Mouse (Mus musculus) monocyte, adult 5-6 weeks (primary cell): ENCODE data around the gene Adamts14. TPM values are rescaled to one million over a fixed set of nuclear protein-coding genes. Genes with fewer than 3 reads are reported as not detected.

Experiments
- ATAC-seq: fragments of 153-309, 156-312 bp; replicated peaks from 2 replicates; pipeline ENCODE4 v1.8.0; 2017; ENCODE audit warnings: mild to moderate bottlenecking; ENCODE audit not compliant: low TSS enrichment, insufficient number of reproducible peaks, severe bottlenecking, poor library complexity, low FRiP score
- total RNA-seq: library from RNA; stranded (forward); fragments of 200-1000, 200-491, 200-594 nt; gene quantifications from 3 replicates; pipeline ENCODE4 v1.2.3, GENCODE M21; 2017

Adamts14 gene
- total RNA-seq, 1 experiment from 2014 or later: 25.6 TPM

DNA sequence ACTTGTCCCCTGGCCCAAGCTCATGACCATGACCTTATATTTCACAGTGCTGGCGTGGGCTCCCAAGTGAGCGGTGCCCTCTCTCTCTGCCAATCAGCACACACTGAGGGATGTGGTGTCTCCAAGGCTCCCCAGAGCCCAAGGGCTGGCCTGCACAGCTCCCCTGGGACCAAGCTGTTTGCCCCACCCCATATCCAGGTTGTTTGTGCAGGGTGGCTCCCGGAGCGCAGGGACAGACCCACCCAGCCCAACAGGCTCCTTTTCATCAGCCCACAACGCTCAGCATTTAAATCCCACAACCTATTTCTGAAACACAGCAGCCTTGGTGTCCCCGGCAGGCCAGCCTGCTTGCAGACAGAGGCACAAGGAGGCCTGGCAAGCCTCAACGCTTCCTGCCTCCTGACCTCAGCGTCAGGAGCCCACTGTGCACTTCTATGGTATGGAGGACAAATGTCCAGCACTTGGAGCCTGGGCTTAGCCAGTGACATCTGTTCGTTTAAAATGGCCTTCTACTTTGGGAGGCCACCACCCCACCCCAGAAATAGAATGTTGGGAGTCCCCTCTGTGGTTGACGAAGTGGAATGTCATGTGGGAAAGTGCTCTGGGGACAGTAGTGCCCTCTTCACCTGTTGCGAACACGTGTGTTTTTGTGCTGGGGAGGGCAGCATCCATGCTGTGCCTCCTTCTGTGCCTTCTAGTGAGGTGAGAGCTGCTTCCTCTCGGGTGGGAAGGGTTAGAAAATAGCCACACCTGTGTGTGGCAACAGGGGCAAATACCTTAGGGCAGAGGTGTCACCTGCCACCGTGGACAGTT, 32.9 kb downstream of the Adamts14 start:
- ATAC-seq: no peak

DNA sequence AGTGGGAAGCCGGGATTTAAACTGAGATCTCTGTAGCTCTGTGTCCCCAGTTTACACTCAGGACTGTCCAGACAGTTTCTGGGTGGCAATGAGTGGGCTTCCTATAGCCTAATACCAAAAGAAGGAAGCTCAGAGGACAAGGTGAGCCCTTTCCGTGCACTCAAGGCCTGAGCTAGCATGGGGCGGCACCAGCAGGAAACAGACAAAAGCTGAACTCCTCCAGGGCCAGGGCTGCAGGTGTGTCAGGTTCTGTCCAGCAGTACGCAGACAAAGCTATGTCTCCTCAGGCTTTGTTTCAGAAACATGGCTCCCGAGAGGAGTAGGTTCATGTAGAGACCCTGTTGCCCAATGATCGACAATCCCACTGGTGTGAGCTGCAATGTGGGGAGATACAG, 35.9 kb downstream of the Adamts14 start:
- ATAC-seq: no peak

DNA sequence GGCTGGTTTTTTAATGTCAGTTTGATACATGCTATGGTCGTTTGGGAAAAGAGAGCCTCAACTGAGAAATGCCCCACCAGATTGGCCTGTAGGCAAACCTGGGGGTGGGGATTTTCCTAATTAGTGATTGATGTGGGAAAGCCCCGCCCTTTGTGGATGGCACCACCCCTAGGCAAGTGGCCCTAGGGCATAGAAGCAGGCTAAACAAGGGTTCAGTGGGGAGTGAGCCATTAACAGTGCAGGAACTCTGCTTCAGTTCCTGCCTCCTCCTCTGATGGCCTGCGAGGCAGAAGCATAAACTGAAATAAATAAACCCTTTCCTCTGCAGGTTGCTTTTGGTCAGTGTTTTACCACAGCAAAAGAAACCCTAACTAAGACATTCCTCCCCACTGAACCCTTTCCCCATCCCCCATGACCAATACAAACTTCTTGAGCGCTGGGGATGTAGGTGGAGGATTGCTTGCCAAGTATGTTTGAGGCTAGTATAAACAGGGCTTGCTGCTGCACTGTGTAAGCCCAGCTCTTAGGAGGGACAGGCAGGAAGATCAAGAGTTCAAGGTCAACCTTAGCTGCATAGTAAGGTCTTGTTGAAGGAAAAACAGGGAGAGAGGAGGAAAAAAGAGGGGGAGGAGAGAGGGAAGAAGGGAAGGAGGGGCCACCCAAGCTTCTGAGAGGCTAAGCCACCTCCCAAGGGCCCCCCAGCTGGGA, 36.4 kb downstream of the Adamts14 start:
- ATAC-seq: no peak

DNA sequence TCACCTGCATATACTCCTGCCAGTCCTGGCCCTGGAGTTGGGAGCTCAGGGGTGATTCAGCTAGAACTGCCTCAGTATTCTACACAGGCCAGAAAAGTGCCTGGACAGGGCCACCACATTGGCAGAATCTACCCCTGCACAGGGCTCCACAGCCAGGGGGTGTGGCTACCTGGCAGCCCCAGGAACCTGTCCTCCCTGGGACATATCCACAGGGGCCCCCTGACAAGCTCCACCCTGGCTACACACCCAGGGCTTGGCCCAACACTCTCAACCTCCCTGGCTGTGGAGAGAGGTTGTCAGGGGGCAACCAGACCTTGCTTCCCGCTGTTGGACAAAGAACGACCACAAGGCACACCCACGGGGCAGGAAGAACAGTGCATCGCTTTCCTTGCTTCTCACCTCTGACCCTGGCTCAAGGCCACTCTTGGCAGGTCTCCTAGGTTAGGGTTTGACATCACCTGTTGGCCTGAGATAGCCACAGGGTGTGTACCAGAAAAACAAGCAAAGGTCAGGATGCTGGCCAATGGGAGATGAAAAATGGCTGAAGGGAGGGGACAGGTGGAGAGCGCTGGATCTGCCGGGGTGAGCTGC, 37.5 kb downstream of the Adamts14 start:
- no peak for ATAC-seq

DNA sequence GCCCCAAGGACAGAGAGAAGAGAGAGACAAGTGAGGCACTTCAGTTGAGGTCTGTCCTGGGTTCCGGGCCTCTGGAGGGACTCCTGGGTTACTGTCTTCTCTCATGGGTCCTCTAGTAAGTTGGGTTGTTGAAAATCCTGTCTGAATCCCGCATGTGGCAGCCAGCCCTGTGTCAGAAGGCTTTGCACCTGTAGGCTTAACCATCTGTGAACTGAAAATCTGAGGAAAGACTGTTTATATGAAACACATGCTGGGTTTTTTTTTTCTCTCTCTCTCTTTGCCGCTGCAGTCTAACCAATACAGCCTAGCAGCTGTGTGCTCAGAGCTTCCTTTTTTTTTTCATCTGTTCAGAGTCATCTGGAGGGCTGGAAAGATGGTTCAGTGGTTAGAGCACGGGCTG, 38.9 kb downstream of the Adamts14 start:
- ATAC-seq: no peak

DNA sequence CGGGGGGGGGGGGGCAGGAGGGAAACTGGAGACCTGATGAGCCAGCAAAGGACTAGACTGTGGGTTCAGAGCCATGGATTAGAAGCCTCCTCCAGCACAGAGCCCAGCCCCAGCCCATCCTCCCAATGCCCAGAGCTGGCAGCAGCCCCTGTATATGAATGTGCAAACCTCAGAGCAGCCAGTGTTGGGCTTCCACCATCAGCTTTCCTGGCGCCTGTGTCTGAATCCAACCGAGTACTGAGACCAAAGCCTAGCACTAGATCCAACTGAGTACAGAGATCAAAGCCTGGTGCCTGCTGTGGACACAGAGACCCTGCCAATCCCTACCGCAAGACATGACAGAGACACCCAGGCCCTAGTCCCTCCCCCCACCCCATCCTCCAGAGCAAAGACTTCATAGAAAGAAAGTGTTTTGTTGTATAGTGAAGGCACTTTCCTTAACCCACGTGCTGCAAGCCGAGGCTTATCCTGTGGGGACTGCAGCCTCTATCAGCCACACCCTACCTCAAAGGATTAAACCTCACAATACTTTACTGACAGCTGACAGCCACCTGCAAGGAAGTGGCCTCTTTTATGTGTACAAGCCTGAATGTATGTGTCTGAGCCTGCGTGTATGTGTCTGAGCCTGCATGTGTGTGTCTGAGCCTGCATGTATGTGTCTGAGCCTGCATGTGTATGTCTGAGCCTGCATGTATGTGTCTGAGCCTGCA, 40.2 kb downstream of the Adamts14 start:
- ATAC-seq: no peak

DNA sequence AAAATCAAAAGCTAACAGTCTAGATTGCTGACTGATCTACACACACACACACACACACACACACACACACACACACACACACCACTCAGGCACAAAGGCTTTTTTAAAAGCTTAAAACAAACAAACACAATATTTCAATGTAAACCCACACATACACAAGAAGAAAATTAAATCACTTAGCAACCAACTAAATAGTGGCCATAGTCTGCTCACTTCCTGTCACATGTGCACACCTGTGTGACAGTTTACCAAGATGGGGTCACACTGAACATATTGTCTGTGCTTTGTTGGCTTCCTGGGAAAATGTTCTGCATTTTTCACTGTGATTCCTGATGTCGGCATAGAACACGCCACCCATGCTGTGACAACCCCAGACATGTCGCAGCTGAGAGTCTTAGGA, 41.5 kb downstream of the Adamts14 start:
- ATAC-seq: no peak

DNA sequence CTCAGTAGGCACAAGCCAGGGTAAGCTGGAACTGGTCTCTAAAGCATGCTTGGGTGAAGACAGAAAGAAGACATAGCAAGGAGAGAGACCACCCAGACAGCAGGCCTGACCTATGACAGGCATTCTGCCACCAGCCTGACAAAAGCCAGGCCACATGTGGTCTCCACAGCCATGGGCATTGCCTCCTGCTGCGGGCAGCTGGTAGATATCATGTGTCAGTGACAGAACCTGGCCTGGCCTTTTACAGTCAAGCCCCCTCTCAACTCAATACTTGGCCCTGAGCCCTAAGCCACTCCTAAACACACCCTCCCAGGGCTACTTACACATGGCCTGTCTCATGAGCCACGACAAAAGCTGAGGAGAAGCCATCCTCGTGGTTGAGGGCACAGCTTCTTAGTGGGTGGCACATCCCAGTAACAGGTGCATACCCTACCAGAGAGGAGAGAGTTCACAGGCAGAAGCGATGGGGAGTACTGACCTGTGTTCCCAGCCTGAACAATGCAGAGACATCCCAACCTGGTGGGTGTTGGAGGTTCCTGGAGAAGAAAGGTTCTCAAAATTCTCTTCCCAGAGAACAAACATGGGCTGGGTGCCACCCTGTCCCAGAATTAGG, 46.3 kb downstream of the Adamts14 start:
- no peak for ATAC-seq

DNA sequence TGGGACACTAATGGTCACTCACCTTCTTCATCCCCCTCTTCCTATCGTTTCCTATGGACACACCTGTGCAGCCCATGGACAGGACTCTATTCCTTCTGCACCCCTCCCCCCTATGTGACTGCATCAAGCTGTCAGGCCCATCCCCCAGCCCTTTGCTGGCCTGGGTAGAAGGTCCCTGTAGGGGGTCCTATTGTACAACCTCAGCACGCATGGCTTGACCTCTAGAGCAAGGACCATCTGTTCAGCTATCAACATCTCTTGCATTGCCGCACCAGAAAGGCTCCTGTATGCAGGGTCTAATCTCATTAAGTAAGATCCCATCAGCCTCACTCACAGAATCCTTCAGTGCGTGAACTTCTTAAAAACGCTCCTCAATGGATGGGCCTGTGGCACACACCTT, 47.5 kb downstream of the Adamts14 start:
- no peak for ATAC-seq

DNA sequence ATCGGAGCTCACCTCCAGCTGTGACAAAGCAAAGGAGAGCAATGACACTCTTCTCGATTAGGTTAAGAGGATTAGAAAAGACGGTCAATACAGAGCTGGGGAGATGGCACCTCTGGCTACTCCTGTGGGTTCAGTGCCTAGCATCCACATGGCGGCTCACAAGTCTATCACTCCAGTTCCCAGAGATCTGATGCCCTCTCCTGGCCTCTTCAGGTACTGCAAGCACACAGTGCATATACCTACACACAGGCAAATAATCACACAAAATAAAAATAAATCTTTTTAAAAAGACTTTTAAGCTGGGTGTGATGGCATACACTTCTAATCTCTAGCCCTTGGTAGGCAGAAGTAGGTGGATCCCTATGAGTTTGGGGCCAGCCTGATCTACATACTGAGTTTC, 53.9 kb downstream of the Adamts14 start:
- no peak for ATAC-seq

DNA sequence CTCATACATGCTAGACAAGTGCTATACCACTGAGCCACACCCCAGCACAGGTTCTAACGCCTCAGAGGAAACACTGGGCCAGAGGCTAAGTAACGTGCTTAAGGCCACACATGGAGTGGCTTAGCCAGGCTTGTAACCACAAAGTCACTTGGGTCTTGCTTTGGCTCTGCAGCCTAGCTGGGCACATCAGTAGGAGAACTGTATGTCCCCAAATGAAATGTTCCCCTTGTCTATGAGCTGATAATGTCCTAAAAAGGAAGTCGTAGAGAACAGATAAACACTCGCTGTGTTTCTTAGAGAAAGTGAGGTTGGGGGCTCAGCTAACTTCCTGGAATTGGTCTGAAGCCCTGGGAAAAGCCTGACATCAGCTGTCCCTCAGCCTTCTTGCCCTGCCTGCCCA, 57.1 kb downstream of the Adamts14 start:
- ATAC-seq: no peak

DNA sequence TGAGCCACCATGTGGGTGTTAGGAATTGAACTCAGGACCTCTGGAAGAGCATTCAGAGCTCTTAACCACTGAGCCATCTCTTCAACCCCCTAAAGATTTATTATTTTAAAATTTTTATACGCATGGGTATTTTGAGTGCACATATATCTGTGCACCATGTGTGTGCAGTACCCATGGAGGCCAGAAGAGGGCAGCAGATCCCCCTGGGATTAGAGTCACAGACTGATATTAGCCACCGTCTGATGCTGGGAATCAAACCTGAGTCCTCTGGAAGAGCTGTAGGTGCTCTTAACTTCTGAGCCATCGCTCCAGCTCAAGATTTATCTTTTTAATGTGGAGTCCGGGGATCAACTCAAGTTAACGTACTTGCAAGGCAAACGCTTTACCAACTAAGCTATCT, 57.6 kb downstream of the Adamts14 start:
- no peak for ATAC-seq

DNA sequence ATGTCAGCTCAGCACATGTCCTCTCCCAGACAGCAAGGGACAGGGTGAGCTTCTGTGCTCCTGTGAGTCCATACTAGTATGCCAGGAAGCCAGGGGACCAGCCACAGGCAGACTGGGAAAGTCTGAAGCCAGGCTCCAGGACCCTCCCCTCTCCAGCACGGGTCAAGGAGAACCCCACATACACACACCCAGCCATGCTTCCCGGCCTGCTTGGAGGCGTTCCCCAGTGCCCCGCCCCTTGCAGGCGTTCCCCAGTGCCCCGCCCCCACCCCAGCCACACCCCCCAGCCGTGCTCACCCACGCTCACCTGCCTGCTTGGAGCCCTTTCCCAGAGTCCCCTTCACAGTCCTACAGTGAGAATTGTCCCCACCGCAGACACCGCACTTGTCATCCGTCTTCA, 60.4 kb downstream of the Adamts14 start:
- ATAC-seq: no peak

DNA sequence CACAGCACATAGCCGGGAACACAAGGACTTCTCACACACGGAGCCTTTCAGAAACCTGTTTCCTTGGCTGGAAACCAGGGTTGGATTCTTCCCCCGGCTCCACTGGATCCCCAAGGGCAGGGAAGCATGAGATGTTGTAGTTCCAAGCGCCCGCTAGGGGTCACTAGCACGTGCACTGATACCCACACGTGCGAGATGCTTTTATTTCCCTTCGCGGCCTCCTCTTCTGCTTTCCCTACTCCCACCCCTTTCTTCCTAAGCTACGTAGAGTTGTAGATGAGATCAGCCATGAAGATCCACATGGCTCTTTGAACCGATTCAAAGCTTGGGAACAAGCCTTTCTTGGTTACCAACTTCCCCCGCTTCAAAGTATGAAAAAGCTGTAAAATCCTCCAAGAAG, 61.5 kb downstream of the Adamts14 start:
- ATAC-seq: no peak

DNA sequence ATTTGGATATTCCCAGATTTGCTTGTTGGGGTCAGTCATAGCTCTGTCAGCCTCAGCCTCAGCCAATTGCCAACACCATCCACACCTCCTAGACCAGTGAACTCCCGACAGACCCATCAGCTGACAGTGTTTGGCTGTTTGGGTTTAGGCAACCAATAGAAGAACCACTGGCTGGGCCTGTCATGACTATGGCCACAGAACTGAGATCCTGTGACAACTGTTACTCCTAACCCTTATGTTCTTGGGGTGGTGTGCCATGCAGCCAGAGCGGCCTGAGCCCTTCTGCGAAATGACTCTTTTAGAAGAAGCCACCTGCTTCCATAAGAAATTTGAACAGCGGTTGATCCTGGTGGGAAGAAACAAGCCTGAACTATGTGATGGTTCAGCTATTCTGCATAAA, 62.1 kb downstream of the Adamts14 start:
- ATAC-seq: no peak

DNA sequence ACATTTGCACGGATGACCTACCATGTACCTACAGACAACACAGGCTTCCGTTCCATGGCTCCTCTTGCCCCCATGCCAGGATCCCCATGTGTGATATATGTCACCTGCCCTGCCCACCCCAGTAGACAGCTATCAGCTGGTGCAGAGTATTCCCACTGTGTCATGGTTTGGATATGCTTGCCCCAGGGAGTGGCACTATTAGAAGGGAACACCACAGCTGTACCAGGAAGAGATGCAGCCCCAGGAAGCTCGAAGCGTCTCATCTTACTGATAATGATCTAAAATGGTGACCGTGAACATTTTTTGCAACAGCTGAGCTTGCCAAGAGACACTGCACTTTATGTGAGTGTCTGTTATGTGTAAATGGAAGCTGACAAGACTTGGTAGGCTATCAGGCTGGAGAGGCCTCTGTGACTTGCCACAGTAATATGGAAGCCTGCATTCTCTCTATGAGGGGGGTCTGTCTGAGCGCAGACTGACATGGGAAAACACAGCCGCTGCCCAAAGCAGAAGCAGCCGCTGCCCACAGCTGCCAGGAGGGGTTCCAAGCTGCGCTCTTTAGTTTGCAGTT, 65.0 kb downstream of the Adamts14 start:
- ATAC-seq: no peak

DNA sequence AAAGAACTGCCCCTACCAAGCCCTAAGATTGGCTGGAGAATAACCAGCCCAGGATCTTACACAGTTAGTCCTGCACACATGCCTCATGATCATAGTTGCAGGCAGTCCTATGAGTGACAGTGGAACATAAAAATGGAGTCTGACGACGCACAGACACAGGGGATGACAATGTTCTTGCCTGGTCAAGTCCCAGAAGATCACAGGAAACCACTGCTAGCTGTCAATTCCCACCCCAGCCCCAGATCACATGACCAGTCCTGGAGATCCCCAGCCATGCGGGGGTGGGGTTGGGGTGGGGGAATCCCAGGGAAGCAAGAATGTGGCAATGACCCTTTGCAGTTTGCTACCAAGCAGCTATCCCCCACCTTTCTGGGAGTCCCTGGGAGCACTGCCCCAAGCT, 69.3 kb downstream of the Adamts14 start:
- no peak for ATAC-seq

DNA sequence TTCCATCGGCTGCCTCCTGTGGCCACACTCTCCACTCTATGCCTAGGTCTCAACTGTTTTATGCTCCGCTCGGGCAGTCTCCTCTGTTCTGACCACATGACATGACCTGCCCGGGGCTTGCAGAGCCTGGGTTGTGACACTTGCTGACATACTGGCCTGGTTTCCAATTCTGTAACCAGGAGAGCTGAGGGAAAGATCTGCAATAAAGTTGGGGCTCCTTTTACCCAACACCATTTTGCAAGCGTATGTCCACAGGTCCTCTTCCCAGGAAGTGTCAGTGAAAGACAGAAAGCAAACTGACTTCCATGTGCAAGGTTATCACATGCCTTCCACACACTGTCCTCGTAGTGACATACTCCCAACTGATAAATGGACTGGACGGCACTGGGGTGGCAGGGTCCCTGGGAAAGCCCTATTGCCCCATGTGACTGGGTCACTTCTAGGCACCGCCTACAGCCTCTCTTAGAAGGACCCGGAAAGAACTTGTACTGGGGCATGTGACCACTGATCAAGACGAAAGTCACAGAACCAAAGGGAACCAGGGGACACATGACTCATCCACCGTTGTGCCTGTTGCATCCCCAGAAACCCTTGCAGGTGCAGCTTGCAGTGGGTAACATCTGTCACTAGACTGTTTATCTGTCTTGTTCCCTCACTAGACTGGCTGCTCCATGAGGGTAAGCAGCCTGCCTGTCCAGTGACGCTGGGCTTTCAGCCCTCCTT, 71.5 kb downstream of the Adamts14 start:
- ATAC-seq: no peak
